Mouse (Mus musculus) hindbrain, embryonic 16.5 days (tissue): Measurements from ENCODE around the gene Olfr183. TPM values are rescaled to one million over a fixed set of nuclear protein-coding genes. Genes with fewer than 3 reads are reported as not detected.
"Not testable (repeated sequence)": the region's sequence is repeated elsewhere in the genome, so short reads cannot be mapped to it uniquely, and the experiment has no call there.

Experiments used
- ATAC-seq: fragments of 200-750 bp; cut with Nextera tagmentation; 2 replicates; pipeline ENCODE4 v1.8.0; 2017; ENCODE audit warnings: moderate TSS enrichment, moderate library complexity
- H3K27ac ChIP-seq: fragments of 300-500 bp; sonication (generic); 2 replicates; pipeline ENCODE4 v1.5.1; 2014; ENCODE audit warnings: low read depth, mild to moderate bottlenecking, control low read depth, low read length, moderate library complexity
- H3K27me3 ChIP-seq: fragments of 300-500 bp; sonication (generic); replicated peaks from 2 replicates; pipeline ENCODE4 v1.6.1; 2014; ENCODE audit warnings: low read length; ENCODE audit not compliant: control insufficient read depth, insufficient read depth
- H3K36me3 ChIP-seq: fragments of 300-500 bp; sonication (generic); 2 replicates; pipeline ENCODE4 v1.6.1; 2014; ENCODE audit warnings: mild to moderate bottlenecking, low read length, moderate library complexity, mixed read lengths; ENCODE audit not compliant: control insufficient read depth, insufficient read depth
- H3K4me1 ChIP-seq: fragments of 300-500 bp; sonication (generic); 2 replicates; pipeline ENCODE4 v1.6.1; 2014; ENCODE audit warnings: low read depth, low read length; ENCODE audit not compliant: control insufficient read depth, insufficient read depth
- H3K4me2 ChIP-seq: fragments of 300-500 bp; sonication (generic); 2 replicates; pipeline ENCODE4 v1.6.1; 2014; ENCODE audit warnings: mild to moderate bottlenecking, low read length, control low read depth, moderate library complexity
- H3K4me3 ChIP-seq: fragments of 300-500 bp; sonication (generic); 2 replicates; pipeline ENCODE4 v1.5.1; 2014; ENCODE audit warnings: mild to moderate bottlenecking, low read length, control low read depth, moderate library complexity
- H3K9ac ChIP-seq: fragments of 300-500 bp; sonication (generic); 2 replicates; pipeline ENCODE4 v1.6.1; 2014; ENCODE audit warnings: low read depth, mild to moderate bottlenecking, control low read depth, low read length, moderate library complexity
- H3K9me3 ChIP-seq: fragments of 300-500 bp; sonication (generic); 2 replicates; pipeline ENCODE4 v1.6.1; 2014; ENCODE audit warnings: mild to moderate bottlenecking, low read length, moderate library complexity; ENCODE audit not compliant: control insufficient read depth
- WGBS: fragments of 180-500 bp; shearing (Covaris S2); extraction: QIAGEN DNeasy Blood & Tissue Kit; methylation state at CpG from one replicate; pipeline ENCODE4 v1.1.7; 2014; 5-methylcytosine and 5-hydroxymethylcytosine counted together
- polyA plus RNA-seq: library from polyadenylated mRNA; unstranded; fragments of >200 nt; fragmentation: Nextera tagmentation; extraction: Ambion mirVana; gene quantifications from 2 replicates; pipeline ENCODE4 v1.2.1, GENCODE M21; 2015

Gene Olfr183
- not detected in 2 replicates for polyA plus RNA-seq

GRCm38 (mm10) chr16:58995057-58995456 lies at the start of gene Olfr183:
Olfr183 (plus strand) TSS chr16:58995357.
- no peak within 1 kb of the TSS for H3K27ac ChIP-seq
- H3K36me3 ChIP-seq: no peaks in the 10 kb centered on the region
- ATAC-seq: no peak
- no peak within 1 kb of the TSS for H3K4me2 ChIP-seq
- 65% methylated on average over 2 of the region's 2 CpGs for WGBS
- no peak within 1 kb of the TSS for H3K4me3 ChIP-seq
- no peaks in the 10 kb centered on the region for H3K4me1 ChIP-seq
- H3K9me3 ChIP-seq: no peaks in the 10 kb centered on the region
- no peak within 1 kb of the TSS for H3K9ac ChIP-seq
- no peaks in the 10 kb centered on the region for H3K27me3 ChIP-seq

GRCm38 (mm10) chr16:59007146-59007545 lies 12.0 kb downstream of the Olfr183 start:
- Histone ChIP-seq H3K9ac (no peak overlapping the region), H3K4me1 (no peaks in the 10 kb centered on the region), H3K9me3 (no peaks in the 10 kb centered on the region), H3K4me2 (no peak overlapping the region), H3K4me3 (no peak overlapping the region), H3K36me3 (no peaks in the 10 kb centered on the region), H3K27ac (no peak overlapping the region), H3K27me3 (no peaks in the 10 kb centered on the region)
- no peak for ATAC-seq

GRCm38 (mm10) chr16:59013357-59014018 lies 18.3 kb downstream of the Olfr183 start:
- Histone ChIP-seq H3K4me3 (no peak overlapping the region), H3K36me3 (no peaks in the 10 kb centered on the region), H3K4me1 (no peaks in the 10 kb centered on the region), H3K27ac (no peak overlapping the region), H3K9me3 (no peaks in the 10 kb centered on the region; the same call in 1 of the 2 replicates), H3K27me3 (no peaks in the 10 kb centered on the region), H3K4me2 (no peak overlapping the region), H3K9ac (no peak overlapping the region)
- WGBS: 61% methylated on average over 2 of the region's 2 CpGs
- ATAC-seq: no peak

- Histone ChIP-seq H3K4me2 (no peak within 1 kb of the TSS), H3K9ac (no peak within 1 kb of the TSS), H3K4me1 (no peaks in the 10 kb centered on the region), H3K27ac (no peak within 1 kb of the TSS), H3K36me3 (no peaks in the 10 kb centered on the region), H3K27me3 (no peaks in the 10 kb centered on the region), H3K4me3 (no peak within 1 kb of the TSS), H3K9me3 (no peaks in the 10 kb centered on the region)
- ATAC-seq: no peak
- WGBS: 91% methylated on average over 4 of the region's 4 CpGs
Measured at GRCm38 (mm10) chr16:59030191-59030590, 35.0 kb downstream of the Olfr183 start, which contains the start of gene Olfr186. Olfr186 (minus strand) TSS chr16:59030291.

- Histone ChIP-seq H3K27ac (no peak within 1 kb of the TSS), H3K36me3 (no peaks in the 10 kb centered on the region), H3K9ac (no peak within 1 kb of the TSS), H3K9me3 (no peaks in the 10 kb centered on the region), H3K27me3 (no peaks in the 10 kb centered on the region), H3K4me1 (no peaks in the 10 kb centered on the region), H3K4me3 (no peak within 1 kb of the TSS), H3K4me2 (no peak within 1 kb of the TSS)
- ATAC-seq: no peak
- WGBS: 86% methylated on average over 7 of the region's 7 CpGs
Measured at GRCm38 (mm10) chr16:59039710-59040109, 44.6 kb downstream of the Olfr183 start, which contains the start of gene Olfr187. Olfr187 (minus strand) TSS chr16:59039767.

GRCm38 (mm10) chr16:59045835-59046234 lies 50.7 kb downstream of the Olfr183 start:
- Histone ChIP-seq H3K27me3 (no peaks in the 10 kb centered on the region), H3K36me3 (no peaks in the 10 kb centered on the region), H3K4me3 (no peak overlapping the region), H3K4me1 (no peaks in the 10 kb centered on the region), H3K27ac (no peak overlapping the region), H3K4me2 (no peak overlapping the region), H3K9me3 (no peaks in the 10 kb centered on the region), H3K9ac (no peak overlapping the region)
- 84% methylated on average over 3 of the region's 3 CpGs for WGBS
- no peak for ATAC-seq

GRCm38 (mm10) chr16:59047579-59047978 lies 52.4 kb downstream of the Olfr183 start:
- Histone ChIP-seq H3K36me3 (no peaks in the 10 kb centered on the region), H3K4me1 (no peaks in the 10 kb centered on the region), H3K27ac (no peak overlapping the region), H3K4me2 (no peak overlapping the region), H3K9ac (no peak overlapping the region), H3K9me3 (no peaks in the 10 kb centered on the region), H3K4me3 (no peak overlapping the region), H3K27me3 (no peaks in the 10 kb centered on the region)
- no peak for ATAC-seq
- WGBS: 54% methylated on average over 4 of the region's 4 CpGs

GRCm38 (mm10) chr16:59048860-59049259 lies 53.7 kb downstream of the Olfr183 start:
- no peaks in the 10 kb centered on the region for H3K27me3 ChIP-seq
- WGBS: 84% methylated on average over 1 of the region's 1 CpGs
- H3K4me2 ChIP-seq: no peak overlapping the region

GRCm38 (mm10) chr16:59049286-59049685 lies 54.1 kb downstream of the Olfr183 start:
- WGBS: 96% methylated on average over 2 of the region's 2 CpGs
- H3K4me2 ChIP-seq, H3K4me1 ChIP-seq, ATAC-seq, H3K27me3 ChIP-seq, H3K9ac ChIP-seq, H3K36me3 ChIP-seq, H3K27ac ChIP-seq, H3K4me3 ChIP-seq, H3K9me3 ChIP-seq: not testable (repeated sequence)

More at GRCm38 (mm10) chr16:59048860-59049259, 53.7 kb downstream of the Olfr183 start:
- H3K9ac ChIP-seq: no peak overlapping the region
- H3K9me3 ChIP-seq: no peaks in the 10 kb centered on the region
- H3K36me3 ChIP-seq: no peaks in the 10 kb centered on the region
- no peak overlapping the region for H3K27ac ChIP-seq
- no peaks in the 10 kb centered on the region for H3K4me1 ChIP-seq
- no peak overlapping the region for H3K4me3 ChIP-seq
- no peak for ATAC-seq
